Mouse (Mus musculus) midbrain, embryonic 11.5 days (tissue): ENCODE data around the gene Foxn3. TPM values are rescaled to one million over a fixed set of nuclear protein-coding genes. Genes with fewer than 3 reads are reported as not detected.

Source experiments
- ATAC-seq: fragments of 200-750 bp; cut with Nextera tagmentation; 2 replicates; pipeline ENCODE4 v1.8.0; 2017; ENCODE audit warnings: moderate TSS enrichment, moderate library complexity; ENCODE audit not compliant: low FRiP score
- DNase-seq: peaks from one replicate; pipeline ENCODE4 v3.0.0; 2015; ENCODE audit warnings: low spot score; ENCODE audit errors: missing footprints
- H3K27ac ChIP-seq: fragments of 300-500 bp; sonication (generic); 2 replicates; pipeline ENCODE4 v1.5.1; 2014; ENCODE audit warnings: low read depth, low read length
- H3K27me3 ChIP-seq: fragments of 300-500 bp; sonication (generic); 2 replicates; pipeline ENCODE4 v1.6.1; 2014; ENCODE audit warnings: mild to moderate bottlenecking, low read length, moderate library complexity, mixed read lengths; ENCODE audit not compliant: control insufficient read depth, insufficient read depth
- H3K36me3 ChIP-seq: fragments of 300-500 bp; sonication (generic); 2 replicates; pipeline ENCODE4 v1.6.1; 2014; ENCODE audit warnings: mild to moderate bottlenecking, low read length, moderate library complexity, mixed read lengths; ENCODE audit not compliant: control insufficient read depth, insufficient read depth
- H3K4me1 ChIP-seq: fragments of 300-500 bp; sonication (generic); 2 replicates; pipeline ENCODE4 v1.6.1; 2014; ENCODE audit warnings: low read length; ENCODE audit not compliant: control insufficient read depth, insufficient read depth
- H3K4me2 ChIP-seq: fragments of 300-500 bp; sonication (generic); 2 replicates; pipeline ENCODE4 v1.6.1; 2014; ENCODE audit warnings: mild to moderate bottlenecking, moderate library complexity
- H3K4me3 ChIP-seq: fragments of 300-500 bp; sonication (generic); 2 replicates; pipeline ENCODE4 v1.5.1; 2014; ENCODE audit warnings: low read depth, low read length
- H3K9ac ChIP-seq: fragments of 300-500 bp; sonication (generic); 2 replicates; pipeline ENCODE4 v1.6.1; 2014; ENCODE audit warnings: low read length
- H3K9me3 ChIP-seq: fragments of 300-500 bp; sonication (generic); 2 replicates; pipeline ENCODE4 v1.6.1; 2016; ENCODE audit warnings: low read length; ENCODE audit not compliant: control insufficient read depth
- WGBS: fragments of 180-500 bp; shearing (Covaris S2); extraction: QIAGEN DNeasy Blood & Tissue Kit; methylation state at CpG from one replicate; pipeline ENCODE4 v1.1.7; 2014; 5-methylcytosine and 5-hydroxymethylcytosine counted together
- polyA plus RNA-seq: library from polyadenylated mRNA; unstranded; fragments of >200 nt; fragmentation: Nextera tagmentation; extraction: Ambion mirVana; gene quantifications from 2 replicates; pipeline ENCODE4 v1.2.1, GENCODE M21; 2014

Foxn3 gene
- polyA plus RNA-seq, 1 experiment from 2014 or later, result 73.8 TPM

GRCm38 (mm10) chr12:99601392-99601791 lies 38.0 kb upstream of the Foxn3 start:
- no peak overlapping the region for H3K27ac ChIP-seq
- WGBS, result 69% methylated on average over 8 of the region's 8 CpGs
- no peak overlapping the region for H3K4me2 ChIP-seq
- H3K9ac ChIP-seq, result no peak overlapping the region
- DNase-seq (no peak), ATAC-seq (no peak)
- H3K4me3 ChIP-seq, result no peak overlapping the region
- H3K27me3 ChIP-seq, result no peaks in the 10 kb centered on the region
- no peaks in the 10 kb centered on the region for H3K36me3 ChIP-seq
- no peaks in the 10 kb centered on the region for H3K9me3 ChIP-seq
- no peaks in the 10 kb centered on the region for H3K4me1 ChIP-seq

DNA sequence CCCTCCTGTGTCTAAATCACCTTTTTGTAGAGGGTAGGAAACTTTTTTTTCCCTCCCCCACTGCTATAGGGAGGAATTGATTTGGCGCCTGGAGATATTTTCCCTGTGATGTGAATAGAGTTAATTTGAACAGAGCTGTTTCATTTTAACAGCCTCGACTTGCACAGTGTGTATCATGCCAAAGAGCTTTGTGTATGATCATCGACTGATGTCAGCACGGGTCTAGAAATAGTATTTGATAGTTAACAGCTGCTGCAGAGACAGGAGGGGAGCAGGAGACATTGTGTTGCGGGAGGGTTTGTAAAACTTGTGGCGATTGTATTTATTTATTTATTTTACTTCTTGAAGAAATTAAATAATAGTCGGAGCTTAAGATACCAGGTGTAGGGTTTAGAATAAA lies 36.2 kb upstream of the Foxn3 start:
- Histone ChIP-seq H3K27me3 (no peaks in the 10 kb centered on the region), H3K4me2 (no peak overlapping the region), H3K4me1 (no peaks in the 10 kb centered on the region), H3K9me3 (no peaks in the 10 kb centered on the region), H3K4me3 (no peak overlapping the region), H3K9ac (no peak overlapping the region), H3K36me3 (no peaks in the 10 kb centered on the region), H3K27ac (no peak overlapping the region)
- 83% methylated on average over 7 of the region's 7 CpGs for WGBS
- ATAC-seq (no peak), DNase-seq (no peak)

DNA sequence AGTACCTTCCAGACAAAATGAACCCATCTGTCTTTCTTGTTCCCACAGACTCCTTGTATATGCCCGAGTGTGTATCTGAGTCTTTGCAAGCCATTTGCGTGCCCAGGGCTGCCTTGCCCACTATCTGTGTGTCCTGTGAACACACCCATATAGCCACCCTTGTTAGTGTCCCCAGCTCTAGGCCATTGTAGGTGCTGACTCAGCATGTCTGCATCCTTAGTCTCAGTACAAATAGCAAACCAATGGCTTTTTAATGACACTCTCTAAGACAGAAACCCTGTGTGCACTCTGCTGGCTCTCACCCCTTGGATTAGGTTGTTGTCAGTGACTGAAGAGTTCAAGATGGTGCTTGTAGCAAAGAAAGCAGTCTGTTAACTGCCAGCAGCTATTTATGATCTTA lies 33.0 kb upstream of the Foxn3 start:
- H3K36me3 ChIP-seq, result no peaks in the 10 kb centered on the region
- H3K4me2 ChIP-seq, result no peak overlapping the region
- DNase-seq (no peak), ATAC-seq (no peak)
- no peak overlapping the region for H3K9ac ChIP-seq
- no peak overlapping the region for H3K27ac ChIP-seq
- H3K9me3 ChIP-seq, result no peaks in the 10 kb centered on the region; the same call in 1 of the 2 replicates
- WGBS, result 92% methylated on average over 2 of the region's 2 CpGs
- H3K27me3 ChIP-seq, result no peaks in the 10 kb centered on the region
- no peak overlapping the region for H3K4me3 ChIP-seq
- H3K4me1 ChIP-seq, result no peaks in the 10 kb centered on the region

DNA sequence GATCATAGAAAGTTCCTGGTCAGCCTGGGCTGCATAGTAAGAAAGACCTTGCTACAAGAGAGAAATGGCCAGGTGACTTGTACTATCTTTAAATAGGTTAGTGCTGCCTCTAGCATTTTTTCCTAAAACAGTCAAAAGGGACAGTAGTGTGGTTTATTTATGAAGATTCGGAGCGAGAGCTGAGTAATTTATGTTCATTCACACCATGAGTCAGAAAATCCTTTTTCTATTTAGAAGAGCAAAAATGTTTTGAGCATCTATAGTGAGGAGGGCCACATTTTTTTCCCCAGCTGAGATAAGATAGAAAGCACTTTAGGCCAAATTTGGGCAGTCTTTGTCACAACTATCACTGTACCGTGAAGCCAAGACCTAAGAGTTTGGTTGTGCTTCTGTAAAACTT lies 24.0 kb upstream of the Foxn3 start:
- no peaks in the 10 kb centered on the region for H3K4me1 ChIP-seq
- ATAC-seq (no peak), DNase-seq (no peak)
- no peak overlapping the region for H3K9ac ChIP-seq
- 87% methylated on average over 3 of the region's 3 CpGs for WGBS
- no peak overlapping the region for H3K4me3 ChIP-seq
- H3K27me3 ChIP-seq, result no peaks in the 10 kb centered on the region
- H3K36me3 ChIP-seq, result no peaks in the 10 kb centered on the region
- no peaks in the 10 kb centered on the region for H3K9me3 ChIP-seq
- no peak overlapping the region for H3K27ac ChIP-seq
- H3K4me2 ChIP-seq, result no peak overlapping the region

- ATAC-seq (no peak), DNase-seq (no peak)
- H3K9me3 ChIP-seq, result no peaks in the 10 kb centered on the region
- no peaks in the 10 kb centered on the region for H3K27me3 ChIP-seq
- H3K27ac ChIP-seq, result no peak overlapping the region
- no peaks in the 10 kb centered on the region for H3K4me1 ChIP-seq
- H3K9ac ChIP-seq, result no peak overlapping the region
- 80% methylated on average over 4 of the region's 4 CpGs for WGBS
- no peak overlapping the region for H3K4me3 ChIP-seq
- no peak overlapping the region for H3K4me2 ChIP-seq
- H3K36me3 ChIP-seq, result no peaks in the 10 kb centered on the region
These were observed 16.6 kb upstream of the Foxn3 start for GRCm38 (mm10) chr12:99579989-99580388.

GRCm38 (mm10) chr12:99576682-99577081 lies 13.3 kb upstream of the Foxn3 start:
- 71% methylated on average over 6 of the region's 6 CpGs for WGBS
- H3K27me3 ChIP-seq, result no peaks in the 10 kb centered on the region
- ATAC-seq (no peak), DNase-seq (no peak)
- no peaks in the 10 kb centered on the region for H3K36me3 ChIP-seq
- H3K4me1 ChIP-seq, result peaks cover 8% of the 10 kb centered on the region; the same call in 1 of the 2 replicates
- H3K9ac ChIP-seq, result no peak overlapping the region
- H3K4me2 ChIP-seq, result no peak overlapping the region
- no peaks in the 10 kb centered on the region for H3K9me3 ChIP-seq
- no peak overlapping the region for H3K4me3 ChIP-seq
- H3K27ac ChIP-seq, result no peak overlapping the region

DNA sequence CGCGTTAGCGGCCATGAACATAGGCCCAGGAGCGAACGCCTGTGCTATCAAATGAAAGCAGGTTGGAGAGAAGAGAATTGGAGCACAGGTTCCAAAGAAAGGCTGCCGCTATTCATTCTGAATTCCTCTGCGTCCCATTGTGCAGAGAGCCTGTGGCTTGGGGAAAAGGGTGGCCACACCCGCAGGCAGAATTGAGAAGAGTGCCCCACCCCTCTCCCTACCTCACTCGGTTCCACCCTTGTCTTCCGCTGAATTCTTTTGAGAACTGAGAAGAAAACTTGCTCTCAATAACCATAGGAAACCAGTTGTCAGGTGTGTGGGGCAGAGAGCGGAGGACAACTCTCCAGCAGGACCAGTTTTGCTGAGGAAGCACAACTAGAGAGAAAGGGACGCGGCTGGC lies 10.9 kb upstream of the Foxn3 start:
- whole genome bisulfite sequencing, result 39% methylated on average over 13 of the region's 13 CpGs
- Histone ChIP-seq H3K9ac (no peak overlapping the region), H3K9me3 (no peaks in the 10 kb centered on the region), H3K4me1 (peaks cover 8% of the 10 kb centered on the region; the same call in 1 of the 2 replicates), H3K36me3 (no peaks in the 10 kb centered on the region), H3K27me3 (no peaks in the 10 kb centered on the region), H3K4me2 (no peak overlapping the region; the same call in 1 of the 2 replicates), H3K27ac (no peak overlapping the region), H3K4me3 (no peak overlapping the region)
- DNase-seq, result no peak
- ATAC-seq, result no peak

GRCm38 (mm10) chr12:99573036-99573435 lies 9.7 kb upstream of the Foxn3 start:
- H3K4me3 ChIP-seq, result no peak overlapping the region
- H3K36me3 ChIP-seq, result no peaks in the 10 kb centered on the region
- H3K27ac ChIP-seq, result no peak overlapping the region
- H3K9me3 ChIP-seq, result no peaks in the 10 kb centered on the region
- H3K9ac ChIP-seq, result no peak overlapping the region
- H3K4me1 ChIP-seq, result peaks cover 8% of the 10 kb centered on the region; the same call in 1 of the 2 replicates
- WGBS, result 90% methylated on average over 6 of the region's 6 CpGs
- DNase-seq, result no peak
- H3K27me3 ChIP-seq, result no peaks in the 10 kb centered on the region
- ATAC-seq, result no peak
- H3K4me2 ChIP-seq, result no peak overlapping the region

GRCm38 (mm10) chr12:99571999-99572398 lies 8.6 kb upstream of the Foxn3 start:
- Histone ChIP-seq H3K9ac (no peak overlapping the region), H3K36me3 (no peaks in the 10 kb centered on the region), H3K9me3 (no peaks in the 10 kb centered on the region), H3K27ac (no peak overlapping the region), H3K4me3 (no peak overlapping the region), H3K4me1 (peaks cover 8% of the 10 kb centered on the region; the same call in 1 of the 2 replicates), H3K27me3 (no peaks in the 10 kb centered on the region), H3K4me2 (no peak overlapping the region)
- no peak for ATAC-seq
- WGBS, result 92% methylated on average over 8 of the region's 8 CpGs
- DNase-seq, result no peak
